Mouse (Mus musculus): ENCODE measurements around the gene Zfp867. TPM values are rescaled to one million over a fixed set of nuclear protein-coding genes. Genes with fewer than 3 reads are reported as not detected.

Zfp867 gene
- polyA plus RNA-seq, 1 experiment from 2014 or later: 13.5 TPM

DNA sequence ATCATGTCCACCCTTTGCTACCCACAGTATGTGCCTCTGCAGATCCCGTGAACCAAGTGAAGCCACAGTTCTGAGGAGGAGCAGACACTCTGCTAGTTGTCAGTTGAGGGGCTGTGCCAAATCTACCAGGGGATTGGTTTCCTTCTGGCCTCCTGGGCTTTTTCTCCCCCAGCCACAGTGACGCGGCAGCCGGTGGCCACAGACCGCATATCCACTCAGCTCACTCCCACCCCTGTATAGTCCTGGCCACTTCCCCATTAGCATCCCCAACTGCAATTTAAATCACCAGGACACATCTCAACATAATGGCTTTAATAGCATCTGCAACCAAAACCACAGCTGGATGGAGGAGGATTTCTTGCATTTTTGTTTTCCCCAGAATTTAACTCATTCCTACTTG, 53.6 kb downstream of the Zfp867 start:
- 88% methylated on average over 5 of the region's 5 CpGs for WGBS
- H3K4me3 ChIP-seq: no peak overlapping the region
- H3K4me2 ChIP-seq: no peak overlapping the region
- H3K36me3 ChIP-seq (ENCODE audit: poor library complexity, severe bottlenecking): peaks cover 87% of the 10 kb centered on the region
- H3K27ac ChIP-seq: no peak overlapping the region
- H3K4me1 ChIP-seq: no peaks in the 10 kb centered on the region
- H3K9me3 ChIP-seq (replicated peaks): no peaks in the 10 kb centered on the region
- ATAC-seq: no peak
- H3K27me3 ChIP-seq: no peaks in the 10 kb centered on the region
- no peak overlapping the region for H3K9ac ChIP-seq

DNA sequence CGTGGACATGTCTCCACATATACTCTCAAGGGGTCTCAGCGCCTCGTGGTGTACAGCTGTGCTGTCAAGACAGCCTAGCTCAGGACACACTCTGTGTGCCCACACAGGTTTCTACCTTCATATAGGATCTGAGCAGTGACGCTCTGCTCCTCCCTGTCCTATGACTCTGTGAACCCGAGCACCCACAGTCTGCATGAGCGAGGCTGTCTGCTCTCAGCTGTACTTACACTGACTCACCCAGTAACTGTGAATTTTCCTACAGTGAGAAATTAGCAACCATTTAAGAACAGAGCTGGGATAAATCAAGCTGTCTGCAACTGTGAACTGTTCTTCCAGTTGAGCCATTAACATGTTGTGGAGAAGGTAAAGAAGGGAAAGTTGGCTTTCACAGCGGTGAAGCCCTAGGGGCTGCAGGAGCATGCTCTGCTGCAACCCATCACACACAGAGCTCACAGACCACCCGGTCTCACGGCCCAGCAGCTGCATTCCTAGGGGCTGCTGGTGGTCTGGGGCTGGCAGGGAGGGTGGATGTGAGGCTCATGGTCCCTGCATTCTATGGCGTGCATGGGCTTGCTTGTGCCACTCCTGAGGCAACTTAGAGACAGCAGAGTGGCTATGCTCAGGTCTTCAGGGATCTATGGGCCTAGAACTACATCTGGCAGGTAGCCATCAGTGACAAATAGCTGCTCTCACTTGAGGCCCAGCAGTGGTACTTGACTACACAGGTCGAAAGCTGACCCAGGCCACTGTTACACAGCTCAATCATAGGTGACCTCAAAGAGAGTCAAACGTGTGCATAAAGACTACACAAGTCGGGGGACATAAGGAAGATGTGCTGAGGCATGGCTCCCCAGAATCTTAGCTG, 59.0 kb downstream of the Zfp867 start:
- H3K27me3 ChIP-seq: no peaks in the 10 kb centered on the region
- peaks cover 10% of the 10 kb centered on the region for H3K4me1 ChIP-seq
- ATAC-seq: no peak
- no peak overlapping the region for H3K4me3 ChIP-seq
- WGBS: 86% methylated on average over 13 of the region's 13 CpGs
- peaks cover 58% of the 10 kb centered on the region for H3K36me3 ChIP-seq (ENCODE audit: poor library complexity, severe bottlenecking)
- no peak overlapping the region for H3K9ac ChIP-seq
- H3K4me2 ChIP-seq: no peak overlapping the region
- H3K9me3 ChIP-seq (replicated peaks): no peaks in the 10 kb centered on the region
- H3K27ac ChIP-seq: 0 out of 2 replicates have a peak overlapping the region, but pooled peaks have one; percentile 48

DNA sequence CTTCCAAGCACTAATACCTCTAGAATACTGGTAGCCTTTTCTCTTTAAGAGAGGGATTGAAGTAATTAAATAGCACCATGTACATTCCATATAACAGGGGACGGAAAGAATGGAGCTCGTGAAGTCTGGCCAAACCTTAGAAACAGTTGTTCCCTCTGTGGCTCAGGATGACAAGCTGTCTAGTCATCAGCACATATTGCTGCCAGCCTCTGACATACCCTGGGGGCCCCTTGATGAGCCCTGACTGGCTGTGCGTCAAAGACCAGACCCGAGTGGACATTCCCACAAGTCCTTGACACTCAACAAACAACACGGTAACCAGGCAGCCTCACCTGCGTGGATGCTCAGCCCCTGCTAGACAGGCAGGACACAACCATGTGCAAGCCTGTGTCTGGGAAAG, 60.2 kb downstream of the Zfp867 start:
- Histone ChIP-seq H3K9me3 (replicated peaks) (no peaks in the 10 kb centered on the region), H3K27ac (peak overlapping the region; percentile 48; the same call in 1 of the 2 replicates), H3K27me3 (no peaks in the 10 kb centered on the region), H3K4me2 (no peak overlapping the region), H3K4me1 (peaks cover 10% of the 10 kb centered on the region), H3K9ac (no peak overlapping the region), H3K4me3 (no peak overlapping the region), H3K36me3 (ENCODE audit: poor library complexity, severe bottlenecking) (peaks cover 61% of the 10 kb centered on the region)
- no peak for ATAC-seq
- 58% methylated on average over 6 of the region's 6 CpGs for WGBS

Other genes with a start within 250 kb of the Zfp867 start
- 570 and 595 TPM in 2 replicates for gene Arf1, start 244.2 kb downstream of the Zfp867 start, polyA plus RNA-seq (2015; fragmentation: Nextera tagmentation; extraction: Ambion mirVana)
- gene Wnt3a, start 181.7 kb downstream of the Zfp867 start, polyA plus RNA-seq (2015; fragmentation: Nextera tagmentation; extraction: Ambion mirVana): 2.3 and 3.4 TPM in 2 replicates
- gene Wnt9a, start 165.5 kb downstream of the Zfp867 start, polyA plus RNA-seq (2015; fragmentation: Nextera tagmentation; extraction: Ambion mirVana): 1.8 and 2.9 TPM in 2 replicates
- not detected in 2 replicates for gene Prss38, start 96.8 kb downstream of the Zfp867 start, polyA plus RNA-seq (2015; fragmentation: Nextera tagmentation; extraction: Ambion mirVana)
- 12.5 and 13.0 TPM in 2 replicates for gene Jmjd4, start 22.4 kb downstream of the Zfp867 start, polyA plus RNA-seq (2015; fragmentation: Nextera tagmentation; extraction: Ambion mirVana)
- 239 and 252 TPM in 2 replicates for gene Snap47, start 21.3 kb downstream of the Zfp867 start, polyA plus RNA-seq (2015; fragmentation: Nextera tagmentation; extraction: Ambion mirVana)
- gene Zkscan17, start 54.3 kb upstream of the Zfp867 start, polyA plus RNA-seq (2015; fragmentation: Nextera tagmentation; extraction: Ambion mirVana): 20.4 and 23.9 TPM in 2 replicates
- gene Nlrp3, start 69.1 kb upstream of the Zfp867 start, polyA plus RNA-seq (2015; fragmentation: Nextera tagmentation; extraction: Ambion mirVana): 0.08 and 0.09 TPM in 2 replicates
- gene Olfr222, start 103.8 kb upstream of the Zfp867 start, polyA plus RNA-seq (2015; fragmentation: Nextera tagmentation; extraction: Ambion mirVana): not detected in 2 replicates
- gene Olfr223, start 120.8 kb upstream of the Zfp867 start, polyA plus RNA-seq (2015; fragmentation: Nextera tagmentation; extraction: Ambion mirVana): not detected in 2 replicates
- 37.1 and 40.5 TPM in 2 replicates for gene Mprip, start 188.8 kb upstream of the Zfp867 start, polyA plus RNA-seq (2015; fragmentation: Nextera tagmentation; extraction: Ambion mirVana)

Data from forebrain, embryonic 13.5 days (tissue).